Comparison of ENCODE assay signal across 10 mouse cellular contexts in the genomic region with DNA sequence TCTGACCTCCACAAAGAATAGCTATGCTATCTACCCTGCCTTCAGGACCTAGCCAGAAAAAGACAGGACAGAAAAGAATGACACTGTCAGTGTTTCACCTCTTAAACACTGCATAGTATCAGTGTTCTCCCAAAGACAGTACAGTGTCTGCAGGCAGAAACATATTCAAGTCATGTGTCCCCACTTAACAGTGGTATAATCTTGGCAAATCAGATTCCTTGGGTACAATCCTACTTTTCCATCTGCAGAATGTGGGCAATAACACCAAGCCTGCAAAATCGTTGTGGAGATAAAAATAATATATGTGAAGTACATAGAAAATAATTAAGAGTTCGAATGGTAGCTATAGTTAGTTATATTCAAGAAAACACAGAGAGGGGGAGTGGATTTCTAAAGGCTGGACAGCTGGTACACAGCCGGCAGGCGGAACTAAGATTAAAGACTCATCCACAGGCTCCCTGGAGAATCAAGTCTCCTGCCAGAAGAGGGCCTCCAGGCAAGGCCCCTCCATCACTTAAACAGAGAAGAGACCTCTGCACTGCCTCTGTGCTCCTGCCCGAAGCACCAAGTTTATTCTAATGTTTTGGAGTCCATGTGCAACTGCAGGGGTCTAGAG. TPM values are rescaled to one million over a fixed set of nuclear protein-coding genes. Genes with fewer than 3 reads are reported as not detected.
DNase-seq lines count a peak whose midpoint lies in the region; ATAC-seq and TF ChIP-seq lines count a peak whose summit lies in the region.
"Had no signal": no experiment of that assay in that cellular context is flagged by ENCODE, and none has a peak within 500 bp of the region (broad histone marks: within the 10 kb centered on the region; RNA-seq: fewer than 3 reads in every experiment).

No protein-coding gene starts in this region.

- no peak overlapping the region for H3K4me3 ChIP-seq in heart, embryonic 11.5 days (ENCODE audit: low read depth, low read length)
- no peak overlapping the region for H3K4me3 ChIP-seq in olfactory bulb, adult 2 months (ENCODE audit: insufficient read depth, low read depth, low read length)

- no peak overlapping the region for H3K4me2 ChIP-seq in heart, embryonic 11.5 days

- no peaks in the 10 kb centered on the region for H3K9me3 ChIP-seq in heart, embryonic 11.5 days (replicated peaks; ENCODE audit: control insufficient read depth, low read length)

- H3K4me1 ChIP-seq in heart, embryonic 11.5 days (ENCODE audit: control insufficient read depth, insufficient read depth, low read length) = 0 out of 2 replicates have a peak, but pooled peaks cover 2% of the 10 kb centered on the region
- H3K4me1 ChIP-seq in olfactory bulb, adult 2 months (ENCODE audit: control insufficient read depth, insufficient read depth, low read length) = peaks cover 7% of the 10 kb centered on the region

- no peaks in the 10 kb centered on the region for H3K27me3 ChIP-seq in heart, embryonic 11.5 days (ENCODE audit: control insufficient read depth, insufficient read depth, low read length)
- H3K27me3 ChIP-seq: CH12.LX had no signal

- H3K36me3 ChIP-seq in heart, embryonic 11.5 days (ENCODE audit: control insufficient read depth, insufficient read depth, low read length) = no peaks in the 10 kb centered on the region

- H3K27ac ChIP-seq in heart, embryonic 11.5 days (ENCODE audit: low read depth, low read length) = no peak overlapping the region
- peak overlapping the region; percentile 50; the same call in 1 of the 2 replicates for H3K27ac ChIP-seq in olfactory bulb, adult 2 months (ENCODE audit: insufficient read depth, low read depth, low read length)
- H3K27ac ChIP-seq: kidney, postnatal 0 days had no signal

- peak; percentile 96 for DNase-seq in heart, adult 11 months
- peak; percentile 41 for DNase-seq in cerebellum, adult 9-10 months
- DNase-seq in heart, postnatal 4 days = peak; percentile 57
- DNase-seq in MN1 (ENCODE audit: low spot score) = no peak
- no peak for DNase-seq in thymus, postnatal 10 days (ENCODE audit: low spot score in 2 of 2)

- 61% methylated on average over 5 of the region's 5 CpGs for WGBS in heart, embryonic 11.5 days (ENCODE audit: insufficient replicate concordance)
- WGBS in olfactory bulb, adult 2 months = 42% methylated on average over 5 of the region's 5 CpGs

- TF ChIP-seq CTCF in olfactory bulb, adult 2 months (IDR thresholded peaks at IDR 0.05; ENCODE audit: insufficient read depth, low read depth, low read length) = no peak

- H3K9ac ChIP-seq in heart, embryonic 11.5 days (ENCODE audit: low read depth, low read length) = no peak overlapping the region

- ATAC-seq in heart, embryonic 11.5 days (replicated peaks; ENCODE audit: insufficient number of reproducible peaks, low FRiP score, low TSS enrichment) = no peak
- ATAC-seq in CD4-positive, CD25-positive, alpha-beta regulatory T cell, adult 4 months = no peak

- no peak for TF ChIP-seq POLR2A in olfactory bulb, adult 2 months (IDR thresholded peaks at IDR 0.05; ENCODE audit: insufficient read depth, low read depth, low read length)

RNA-seq across cellular contexts. Expression of a gene that starts 53.4 kb away (rescaled TPM):
- 70.4 and 85.1 TPM in 2 replicates for polyA plus RNA-seq in heart, embryonic 11.5 days (2014; fragmentation: Nextera tagmentation; extraction: Ambion mirVana)
- 100 to 1,000 TPM; 225 to 235 TPM for total RNA-seq in heart, postnatal 4 days (2021)
- polyA plus RNA-seq in olfactory bulb, adult 2 months (2012; ENCODE audit: insufficient read depth, insufficient read length, low replicate concordance, missing spikeins) = not detected in 2 replicates
- polyA plus RNA-seq in CD4-positive, CD25-positive, alpha-beta regulatory T cell, adult 4 months (2017; shearing (Covaris generic)) = under 1 TPM in 1 of 2 experiments, not detected in 1; 0.48 TPM
- total RNA-seq: CH12.LX had no signal

Comparison
In these comparisons a context has a peak if more than half of its experiments do, and no peak if none do; other contexts are left out.
1. DNase-seq: peak in heart, adult 11 months (single experiment), cerebellum, adult 9-10 months (single experiment) and heart, postnatal 4 days (single experiment); none in MN1 (single experiment) and thymus, postnatal 10 days (0 of 2).